Mouse (Mus musculus) layer of hippocampus, postnatal 10 days (tissue): ENCODE data around the gene Iqcj. TPM values are rescaled to one million over a fixed set of nuclear protein-coding genes. Genes with fewer than 3 reads are reported as not detected.

Experiments
- DNase-seq, 2 experiments: peaks; one replicate each; pipeline ENCODE4 v3.0.0; 2021; ENCODE audit warnings: low spot score in 2 of 2
- total RNA-seq, 2 experiments: library from RNA; stranded (reverse); gene quantifications; 2 replicates each; pipeline ENCODE4 v1.2.3; 2021

Gene Iqcj
- total RNA-seq, 2 experiments from 2014 or later = 6.7 to 8.1 TPM

DNA sequence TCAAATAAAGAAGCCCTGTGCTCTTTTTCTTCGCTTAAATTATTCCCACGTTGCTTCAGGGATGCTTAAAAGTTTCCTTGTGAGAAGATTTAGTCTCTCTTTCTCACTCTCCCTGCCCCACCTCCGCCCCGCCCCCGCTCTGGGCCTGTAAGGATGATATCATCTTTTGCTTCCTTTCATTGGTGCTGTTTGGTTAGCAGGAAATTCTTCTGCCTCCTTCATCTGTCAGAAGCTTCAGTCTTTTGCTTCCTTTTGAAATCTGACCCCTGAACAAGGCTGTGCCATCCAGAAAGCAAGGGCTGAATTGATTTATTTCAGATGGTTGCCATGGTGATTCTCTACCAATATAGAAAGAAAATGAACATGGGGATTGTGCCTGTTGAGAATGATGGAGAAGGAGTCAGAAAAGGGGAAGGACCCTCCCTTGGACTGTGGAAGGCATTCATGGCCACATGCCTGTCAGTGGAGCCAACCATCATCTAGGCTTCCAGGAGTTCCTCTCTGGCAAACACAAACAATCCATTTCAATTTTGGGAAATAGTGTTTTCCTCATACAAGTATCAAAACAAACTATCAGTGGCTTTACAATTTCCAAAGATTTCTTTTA, 62.5 kb downstream of the Iqcj start:
- peak; percentile 31 to 47 for DNase-seq

DNA sequence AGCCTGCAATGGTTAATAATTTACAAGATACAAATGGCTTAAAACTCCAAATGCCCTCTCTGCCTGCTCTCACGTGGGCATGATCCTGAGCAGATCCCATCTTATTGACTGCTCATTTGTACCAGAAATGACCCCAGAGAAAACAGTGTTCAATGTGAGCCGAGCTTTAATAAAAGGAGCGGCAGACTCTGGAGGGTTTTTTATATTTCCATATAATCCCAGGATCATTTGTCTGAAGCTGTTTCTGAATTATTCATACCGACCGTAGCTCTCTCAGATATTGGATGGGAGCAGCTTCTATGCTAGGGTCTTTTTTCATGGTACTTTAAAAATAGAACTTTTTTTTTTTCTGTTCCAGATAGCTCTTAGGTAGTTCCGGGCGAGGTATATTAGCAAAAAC, 67.7 kb downstream of the Iqcj start:
- DNase-seq = no peak

DNA sequence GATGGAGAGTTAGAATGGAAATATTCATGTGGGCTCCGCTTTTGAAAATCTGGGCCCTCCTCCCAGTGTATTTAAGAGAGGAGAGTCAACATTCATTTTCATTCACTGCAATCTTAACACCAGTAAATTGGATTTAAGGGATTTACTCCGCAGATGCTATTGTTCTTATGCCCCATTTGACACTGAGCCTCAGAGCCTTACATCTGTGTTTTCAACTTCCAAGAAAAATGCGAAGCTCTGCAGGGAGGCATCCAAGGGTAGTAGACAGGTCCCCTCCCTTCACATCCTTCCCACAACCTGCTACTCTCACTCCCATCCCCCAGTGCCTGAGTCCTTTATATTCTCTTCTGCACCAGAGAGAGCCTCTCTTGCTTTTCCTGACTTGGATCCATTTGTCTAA, 68.1 kb downstream of the Iqcj start:
- no peak for DNase-seq

DNA sequence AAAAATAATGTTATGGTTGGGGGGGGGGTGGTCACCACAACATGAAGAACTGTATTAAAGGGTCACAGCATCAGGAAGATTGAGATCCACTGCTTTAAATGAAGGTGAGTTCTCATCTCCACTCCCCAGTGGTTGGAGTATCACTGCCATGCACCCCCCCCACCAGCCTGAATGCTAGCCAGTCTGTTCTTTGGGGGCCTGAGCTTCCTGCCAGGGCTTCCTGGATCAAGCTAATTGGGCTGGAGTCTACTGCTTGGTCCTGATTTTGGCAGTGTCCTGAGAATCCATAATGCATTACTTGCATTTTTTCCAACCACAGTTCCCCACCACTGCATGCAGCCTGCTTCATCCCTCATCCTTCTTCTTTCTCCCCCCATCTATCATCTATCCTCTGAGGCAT, 68.7 kb downstream of the Iqcj start:
- DNase-seq = no peak

DNA sequence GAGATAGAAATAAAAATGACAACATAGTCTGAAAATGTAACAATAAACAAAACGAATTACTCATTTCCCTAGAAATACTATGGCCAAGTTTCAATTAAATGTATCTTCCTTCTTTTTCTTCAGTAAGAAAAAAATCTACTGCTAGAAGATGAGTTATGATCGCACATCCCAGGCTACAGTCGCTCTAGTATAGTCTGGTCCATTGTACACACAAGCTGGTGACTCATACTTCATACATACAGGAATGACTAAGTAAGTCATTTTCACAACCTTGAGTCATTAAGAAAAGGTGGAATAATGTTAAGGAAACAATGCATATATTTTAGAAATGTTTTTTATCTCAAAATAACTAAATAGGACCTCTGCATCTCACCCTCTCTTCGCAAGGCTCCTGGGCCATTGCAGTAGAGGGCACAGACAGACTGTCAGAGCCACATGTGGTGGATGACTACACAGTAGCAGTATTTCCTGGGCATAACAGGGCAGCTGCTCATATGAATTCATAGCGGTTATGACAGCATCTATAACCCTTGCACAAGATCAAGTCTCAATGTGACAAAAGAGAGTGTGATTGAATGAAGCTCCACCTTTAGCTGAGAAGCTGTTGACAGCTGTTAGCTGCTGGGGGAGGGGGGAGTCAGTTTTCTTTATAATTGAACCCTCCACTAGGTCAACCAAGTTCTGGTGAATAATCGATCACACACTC, 70.1 kb downstream of the Iqcj start:
- DNase-seq = no peak

DNA sequence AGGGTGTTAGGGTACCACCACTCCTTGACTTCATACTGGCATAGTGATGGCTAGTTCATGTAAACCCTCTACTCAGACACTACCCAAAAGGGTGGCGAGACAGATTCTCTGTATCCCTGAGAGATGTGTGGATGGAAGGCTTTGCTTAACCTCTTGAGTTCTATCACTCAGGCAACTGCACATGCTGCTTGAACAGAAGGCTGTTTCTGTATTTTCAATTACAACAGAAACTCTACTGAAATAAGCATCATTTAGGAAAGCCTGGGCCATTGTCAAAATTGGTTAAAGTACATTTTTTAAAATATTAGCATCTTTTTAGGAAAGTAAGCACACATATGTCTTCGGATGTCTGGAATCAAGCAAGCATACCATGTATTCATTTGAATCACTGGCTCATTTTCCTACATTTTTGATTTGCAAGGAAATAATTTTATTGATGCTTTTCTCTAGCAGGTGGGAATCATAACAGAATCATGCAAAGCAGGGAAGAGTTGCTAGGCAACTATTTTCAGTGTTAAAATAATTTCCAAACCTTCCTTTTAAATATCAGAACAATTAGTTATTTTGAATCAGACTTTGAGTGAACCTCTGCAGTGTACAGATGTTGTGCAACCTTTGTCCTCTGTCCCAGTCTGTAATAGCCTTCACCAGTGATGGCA, 82.4 kb downstream of the Iqcj start:
- DNase-seq = no peak

DNA sequence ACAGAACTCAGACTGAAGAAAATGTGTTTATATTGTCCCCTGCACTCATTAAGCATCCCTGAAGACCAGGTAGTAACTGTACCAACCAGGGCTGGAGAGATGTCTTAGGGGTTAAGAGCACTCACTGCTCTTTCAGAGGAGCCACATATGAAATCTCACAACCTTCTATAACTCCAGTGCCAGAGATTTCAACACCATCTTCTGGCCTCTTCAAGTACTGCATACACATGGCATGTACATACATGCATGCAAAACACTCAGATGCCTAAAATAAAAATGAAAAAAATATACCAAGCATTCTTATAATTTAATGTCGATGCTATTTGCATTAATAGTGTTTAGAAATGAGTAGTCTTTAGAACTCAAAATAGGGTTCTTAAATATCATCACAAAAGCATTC, 88.0 kb downstream of the Iqcj start:
- DNase-seq = no peak

DNA sequence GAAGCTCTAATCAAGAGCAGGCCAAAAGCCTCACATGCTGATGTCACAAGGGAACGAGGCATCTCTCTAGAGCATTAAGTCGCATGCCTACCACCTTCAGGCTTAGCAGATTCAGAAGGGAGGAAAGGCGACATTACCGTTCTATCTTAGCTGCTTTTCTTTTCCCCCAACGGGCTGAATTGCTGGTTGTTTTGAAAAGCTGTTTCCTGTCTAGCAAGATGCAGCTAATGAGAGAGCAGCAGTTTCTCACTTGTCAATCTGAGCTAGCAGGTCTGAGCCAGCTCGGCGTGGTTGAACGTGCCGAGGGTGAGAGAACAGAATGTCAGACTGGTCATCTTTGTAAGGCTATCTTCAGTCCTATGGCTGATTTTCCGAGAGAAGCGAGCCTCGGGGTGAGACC, 91.3 kb downstream of the Iqcj start:
- DNase-seq = peak; percentile 25 to 46

DNA sequence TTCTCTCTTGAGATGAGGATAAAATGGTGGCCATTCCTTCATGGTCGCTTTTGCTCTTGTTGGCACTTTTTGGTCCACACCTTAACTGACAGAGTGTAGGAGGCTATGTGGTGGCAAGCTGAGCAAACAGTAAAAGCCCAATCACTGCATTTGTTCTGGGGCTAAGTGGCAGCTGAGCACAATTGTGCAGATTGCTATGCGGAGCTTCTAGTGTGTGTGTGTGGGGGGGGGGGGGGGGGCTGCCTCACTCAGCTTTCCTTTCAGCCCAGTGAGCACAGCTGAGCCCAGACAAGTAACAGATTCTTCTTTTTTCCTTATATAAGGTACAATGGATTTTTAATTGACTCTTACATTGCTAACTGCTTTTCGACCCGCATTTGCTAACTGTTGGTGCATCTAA, 110.4 kb downstream of the Iqcj start:
- no peak for DNase-seq

DNA sequence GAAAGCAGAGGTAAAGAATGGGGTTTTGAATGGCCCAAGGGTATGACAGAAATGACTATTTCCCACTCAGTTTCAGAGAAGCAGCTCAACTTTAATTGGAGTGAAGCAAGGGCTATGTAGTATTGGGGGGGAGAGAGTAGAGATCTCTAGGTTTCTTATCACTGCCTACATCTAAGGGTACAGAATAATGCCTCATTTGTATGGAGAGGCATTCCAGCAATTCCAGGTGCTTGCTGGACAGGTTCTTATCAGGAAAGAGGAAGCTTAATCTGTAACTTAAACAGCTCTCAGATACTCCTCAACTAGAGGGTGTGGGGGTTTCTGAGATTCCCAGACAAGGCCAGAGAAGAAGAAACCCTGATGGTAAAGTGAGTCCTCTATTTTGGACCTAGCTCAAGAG, 120.3 kb downstream of the Iqcj start:
- no peak for DNase-seq

DNA sequence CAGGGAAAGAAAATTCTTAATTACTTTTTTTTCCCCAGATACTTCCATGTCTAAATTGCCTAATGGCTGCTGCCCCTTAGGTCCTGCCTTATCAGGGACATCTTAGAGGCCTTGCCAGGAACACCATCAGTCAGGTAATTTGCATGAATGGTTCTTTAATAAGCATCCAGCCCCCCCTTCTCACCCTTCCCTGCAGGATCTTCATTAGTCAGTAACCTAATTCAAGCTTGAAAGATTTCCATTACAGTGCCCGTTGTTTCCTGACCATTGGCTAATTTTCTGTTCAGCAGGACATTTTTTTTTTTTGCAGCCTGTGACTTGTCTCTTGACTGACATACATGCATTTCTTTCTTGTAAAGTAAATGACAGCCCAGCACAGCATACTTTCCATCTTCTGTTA, 123.8 kb downstream of the Iqcj start:
- no peak for DNase-seq

DNA sequence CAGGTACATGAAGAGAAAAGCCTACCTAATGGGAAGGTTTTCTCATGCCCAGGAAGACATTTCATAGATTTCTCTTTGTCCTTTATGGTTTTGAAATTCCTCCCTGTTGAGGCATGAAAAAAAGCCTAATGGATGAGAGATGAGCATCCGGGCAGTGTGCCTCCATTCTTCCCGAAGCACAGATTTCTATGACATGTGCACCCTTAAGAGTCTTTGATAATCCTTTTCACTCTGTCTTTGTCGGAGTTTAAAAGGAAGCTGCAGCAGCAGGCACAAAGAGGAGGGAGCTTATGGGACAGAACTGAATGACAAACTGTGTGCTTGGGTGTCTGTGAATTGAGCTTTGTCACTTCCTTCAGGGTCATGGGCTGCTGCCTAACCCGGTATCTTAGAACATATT, 127.4 kb downstream of the Iqcj start:
- DNase-seq = no peak

DNA sequence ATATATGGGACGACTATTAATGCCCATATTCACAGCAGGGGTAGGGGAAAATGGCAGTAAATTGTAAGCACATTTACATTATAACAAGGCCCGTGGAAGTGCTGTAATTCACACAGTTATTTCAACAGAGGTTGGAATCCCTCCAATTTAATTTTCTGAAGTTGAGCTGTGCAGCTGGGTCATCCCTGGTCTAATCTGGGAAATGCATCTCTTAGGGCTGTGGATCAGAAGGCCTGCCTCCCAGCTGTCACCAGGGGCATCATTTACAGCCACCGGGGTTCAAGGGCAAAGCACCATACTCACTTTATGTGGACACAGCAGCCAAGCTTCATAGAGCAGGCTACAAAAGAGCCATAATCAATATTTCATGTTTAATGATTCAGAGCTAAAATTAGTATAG, 144.1 kb downstream of the Iqcj start:
- no peak for DNase-seq

DNA sequence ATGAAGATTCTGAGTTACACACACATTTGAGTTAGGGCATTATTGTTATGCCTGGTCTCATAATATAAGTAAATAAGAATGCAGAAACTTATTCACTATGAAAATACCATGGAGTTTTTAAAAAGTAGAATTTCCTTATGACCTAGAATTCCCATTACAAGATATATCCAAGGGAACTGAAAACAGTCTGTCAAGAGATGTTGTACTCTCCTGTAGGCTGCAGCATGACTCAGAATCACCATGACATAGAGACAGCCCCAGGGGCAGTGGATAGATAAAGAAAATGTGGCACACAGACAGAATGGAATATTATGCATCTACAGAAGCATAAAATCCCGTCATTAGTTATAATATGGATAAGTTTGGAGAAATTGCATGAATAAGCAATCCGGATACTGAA, 150.9 kb downstream of the Iqcj start:
- DNase-seq = no peak

DNA sequence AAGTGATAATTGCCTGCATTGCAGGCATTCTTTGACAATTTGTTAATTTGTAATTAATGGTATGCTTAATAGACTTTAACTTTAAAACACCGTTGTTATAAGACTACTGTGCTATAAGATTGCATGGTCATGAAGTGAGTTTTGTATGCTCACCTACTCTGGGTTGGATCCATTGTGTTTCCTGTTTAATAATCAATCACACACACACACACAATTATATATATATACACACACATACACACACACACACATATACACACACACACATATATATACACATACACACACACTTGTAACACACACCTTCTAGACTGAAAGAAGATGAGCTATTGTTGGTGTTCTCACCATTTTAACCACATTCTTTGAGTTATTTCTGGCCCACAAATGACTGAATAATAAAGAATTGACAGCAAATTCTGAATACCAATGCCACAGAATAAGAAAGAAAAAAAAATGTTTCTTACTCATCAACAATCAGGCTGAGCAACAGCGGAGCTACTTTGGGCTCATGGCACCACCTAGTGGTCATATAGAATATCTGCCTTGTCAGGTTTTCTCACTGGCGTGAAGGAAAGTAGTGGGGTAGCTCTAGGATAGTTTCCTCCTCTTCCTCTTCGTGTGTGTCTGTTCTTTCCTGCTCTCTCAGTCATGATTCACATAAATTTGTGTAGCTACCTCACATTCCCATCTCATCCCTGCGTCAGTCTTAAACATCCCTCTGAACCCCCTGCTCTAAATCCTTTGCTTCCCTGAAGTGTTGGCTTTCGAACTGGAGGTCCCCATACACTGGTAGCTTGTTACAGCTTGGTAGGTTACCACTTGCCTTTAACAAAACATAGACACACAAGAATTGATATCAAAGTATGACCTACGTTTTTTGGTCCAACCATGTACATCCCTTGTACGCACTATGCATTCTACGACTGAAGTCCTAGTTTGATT, 153.7 kb downstream of the Iqcj start:
- DNase-seq = peak; percentile 49 to 61

DNA sequence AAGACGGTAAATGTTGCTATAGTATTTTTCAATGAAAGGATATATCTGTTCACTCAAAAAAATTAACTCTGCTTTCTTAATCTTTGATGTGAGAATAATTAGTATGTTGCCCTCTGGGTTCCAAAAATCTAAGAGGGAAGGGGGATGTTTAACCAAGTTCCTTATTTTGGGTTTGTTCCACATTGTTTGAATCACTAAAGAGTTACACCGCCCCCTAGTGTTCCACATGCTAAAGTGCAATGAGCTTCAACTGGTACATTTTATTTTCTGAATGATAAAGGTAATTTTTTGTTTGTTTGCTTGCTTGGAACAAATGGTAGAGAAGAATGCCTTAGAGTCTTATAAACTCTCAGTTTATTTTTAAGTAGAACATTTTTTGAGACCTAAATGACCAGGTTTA, 161.5 kb downstream of the Iqcj start:
- DNase-seq = peak in 1 of 2 experiments; percentile 32

DNA sequence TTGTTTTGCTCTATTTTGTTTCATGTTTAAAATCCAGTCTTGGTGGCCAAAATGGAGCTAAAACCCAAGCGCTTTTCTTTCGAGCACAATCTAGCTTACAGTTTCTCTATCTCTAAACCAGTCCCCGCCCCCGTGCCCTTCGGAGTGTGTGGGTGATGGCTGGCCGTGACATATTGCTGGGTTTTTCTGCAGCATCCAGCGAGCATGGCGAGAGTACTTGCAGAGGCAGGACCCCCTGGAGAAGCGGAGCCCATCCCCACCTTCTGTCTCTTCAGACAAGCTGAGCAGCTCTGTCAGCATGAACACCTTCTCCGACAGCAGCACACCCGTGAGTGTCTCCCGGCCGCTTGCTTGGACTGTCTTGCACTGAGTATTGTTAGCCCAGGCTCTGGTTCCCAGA, 163.1 kb downstream of the Iqcj start:
- DNase-seq = no peak

DNA sequence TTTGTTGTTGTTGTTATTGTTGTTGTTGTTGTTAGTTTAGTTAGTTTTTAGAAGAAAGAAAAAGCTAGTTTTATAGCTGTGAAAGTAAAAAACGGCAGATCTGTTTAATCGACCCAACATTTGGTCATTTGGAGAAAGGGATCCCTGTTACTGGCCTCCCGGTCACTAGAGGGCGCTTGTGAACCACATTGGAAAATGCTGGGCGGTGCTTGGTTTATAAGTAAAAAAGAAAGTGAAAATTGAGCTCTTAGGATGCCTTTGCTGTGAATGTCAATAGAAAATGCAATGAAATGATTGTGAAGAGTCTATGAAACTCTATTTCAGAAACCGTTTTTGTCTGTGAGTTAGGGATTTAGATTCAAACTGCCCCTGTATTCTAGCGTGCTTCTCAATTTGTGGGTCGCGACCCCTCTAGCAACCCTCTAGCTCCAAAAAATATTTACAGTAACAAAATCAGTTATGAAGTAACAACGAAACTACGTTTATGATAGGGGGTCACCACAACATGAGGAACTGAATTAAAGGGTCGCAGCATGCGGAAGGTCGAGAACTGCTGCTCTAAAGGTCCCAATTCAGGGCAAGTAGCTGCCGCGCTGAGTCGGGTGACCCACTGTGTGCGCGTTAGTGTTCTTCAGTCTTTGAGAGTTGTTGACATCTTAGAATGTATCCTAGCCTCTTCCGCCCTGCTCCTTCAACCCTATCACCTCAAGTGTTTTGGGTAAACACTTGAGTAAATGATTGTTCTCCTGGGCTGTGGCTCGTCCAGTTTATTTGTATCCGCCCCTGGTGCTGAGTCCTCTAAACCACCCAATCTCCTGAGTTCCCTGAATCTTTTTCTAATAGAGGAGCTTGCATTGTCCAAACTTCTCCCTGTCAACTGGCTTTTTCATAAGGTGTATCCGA, 164.6 kb downstream of the Iqcj start:
- DNase-seq = peak; percentile 81 to 85

DNA sequence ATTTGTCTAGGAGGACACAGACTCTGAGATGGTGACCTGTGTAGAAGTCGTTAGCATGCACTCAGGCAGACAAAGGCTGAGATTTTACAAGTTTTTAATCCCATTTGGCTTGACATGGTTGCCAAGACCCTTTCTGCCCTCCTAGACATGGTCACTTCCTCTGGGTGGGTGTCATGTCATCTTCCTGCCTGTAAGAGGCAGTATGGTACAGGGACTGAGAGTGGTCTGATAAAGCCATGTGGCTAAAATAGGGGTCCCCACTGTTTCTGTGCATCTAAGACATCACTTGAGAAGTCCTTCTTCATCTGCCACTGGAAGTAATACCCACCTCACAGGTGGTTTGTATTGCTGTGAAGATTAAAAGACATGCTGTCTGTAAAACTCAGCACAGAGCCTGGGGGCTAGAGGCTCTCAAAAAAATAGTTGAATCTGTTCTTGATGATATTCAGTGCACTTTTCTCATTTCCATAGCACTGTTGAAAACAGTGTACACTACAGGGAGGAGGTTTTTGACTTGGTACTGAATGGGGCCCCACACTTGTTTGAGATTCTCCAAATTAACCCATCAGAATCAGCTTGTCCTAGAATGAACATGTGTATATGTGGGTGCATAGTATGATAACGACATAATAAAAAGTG, 167.3 kb downstream of the Iqcj start:
- DNase-seq = peak; percentile 48 to 49

DNA sequence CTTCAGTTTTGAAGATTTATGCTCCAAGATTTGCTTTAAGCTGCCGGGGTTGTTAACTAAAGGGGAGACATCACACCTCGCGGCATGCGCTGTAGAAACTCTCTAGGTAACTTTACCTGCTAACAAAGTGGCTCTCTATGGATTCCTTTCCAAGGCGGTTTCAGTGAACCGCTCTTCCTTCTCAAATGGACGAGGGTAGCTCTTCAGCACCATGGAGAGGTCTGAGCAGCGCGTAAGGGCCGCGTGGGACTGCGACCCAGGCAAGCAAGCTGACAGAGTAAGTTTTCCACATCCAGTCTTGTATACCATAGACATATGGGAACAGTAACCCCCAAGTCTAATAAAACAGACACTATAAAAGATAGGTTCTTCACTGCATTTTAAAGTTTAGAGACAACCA, 172.7 kb downstream of the Iqcj start, which contains the start of gene Schip1:
Gene Schip1, plus strand, starts transcription at position 72 of the 400 bp plus-strand sequence.
- DNase-seq = no peak
